Mouse (Mus musculus) 3134 (cell line): ENCODE measurements around the gene Phlpp2.

Experiments used
- DNase-seq: peaks from one replicate; pipeline ENCODE4 v3.0.0-alpha.2; 2011; ENCODE audit warnings: low spot score; ENCODE audit not compliant: insufficient read length; ENCODE audit errors: extremely low read depth

The Phlpp2 gene

GRCm38 (mm10) chr8:109895355-109895754 is 27.0 kb downstream of the Phlpp2 start:
- no peak for DNase-seq

GRCm38 (mm10) chr8:109902379-109902778 is 34.0 kb downstream of the Phlpp2 start:
- DNase-seq, result no peak

- DNase-seq, result no peak
These were observed 35.6 kb downstream of the Phlpp2 start for GRCm38 (mm10) chr8:109903909-109904469.

- DNase-seq, result no peak
These were observed 36.8 kb downstream of the Phlpp2 start for GRCm38 (mm10) chr8:109904928-109905668.

- no peak for DNase-seq
These were observed 38.6 kb downstream of the Phlpp2 start for GRCm38 (mm10) chr8:109906907-109907306.

GRCm38 (mm10) chr8:109907376-109907775 is 39.0 kb downstream of the Phlpp2 start:
- DNase-seq, result no peak

- no peak for DNase-seq
These were observed 48.9 kb downstream of the Phlpp2 start for GRCm38 (mm10) chr8:109917277-109917676.

GRCm38 (mm10) chr8:109920406-109921390 is 52.4 kb downstream of the Phlpp2 start:
- peak; percentile 67 for DNase-seq

- DNase-seq, result no peak
These were observed 73.4 kb downstream of the Phlpp2 start for GRCm38 (mm10) chr8:109941606-109942360.

GRCm38 (mm10) chr8:109945153-109945632 is 76.9 kb downstream of the Phlpp2 start:
- peak; percentile 59 for DNase-seq

GRCm38 (mm10) chr8:109945694-109946093 is 77.4 kb downstream of the Phlpp2 start:
- DNase-seq, result no peak

GRCm38 (mm10) chr8:109946272-109946671 is 77.9 kb downstream of the Phlpp2 start:
- no peak for DNase-seq

- no peak for DNase-seq
These were observed 79.3 kb downstream of the Phlpp2 start for GRCm38 (mm10) chr8:109947447-109948284.

- no peak for DNase-seq
These were observed 79.9 kb downstream of the Phlpp2 start for GRCm38 (mm10) chr8:109948285-109948564.

GRCm38 (mm10) chr8:109952171-109952570 is 83.8 kb downstream of the Phlpp2 start:
- DNase-seq, result no peak

GRCm38 (mm10) chr8:109954486-109954948 is 86.2 kb downstream of the Phlpp2 start:
- no peak for DNase-seq

- DNase-seq, result peak; percentile 77
These were observed 89.1 kb downstream of the Phlpp2 start for GRCm38 (mm10) chr8:109957167-109958028.

GRCm38 (mm10) chr8:109958036-109958655 is 89.8 kb downstream of the Phlpp2 start:
- DNase-seq, result peak; percentile 77
